Comparison of ENCODE assay signal across 21 mouse cellular contexts in genomic region chr15:80026689-80027353, GRCm38 (mm10). TPM values are rescaled to one million over a fixed set of nuclear protein-coding genes. Genes with fewer than 3 reads are reported as not detected.
DNase-seq lines count a peak whose midpoint lies in the region; ATAC-seq and TF ChIP-seq lines count a peak whose summit lies in the region.
"Had no signal": no experiment of that assay in that cellular context is flagged by ENCODE, and none has a peak within 500 bp of the region (broad histone marks: within the 10 kb centered on the region; RNA-seq: fewer than 3 reads in every experiment).

No protein-coding gene starts in this region.

- H3K4me2 ChIP-seq in hindbrain, embryonic 16.5 days (ENCODE audit: low read length) = no peak overlapping the region
- no peak overlapping the region for H3K4me2 ChIP-seq in hindbrain, embryonic 14.5 days (replicated peaks)
- H3K4me2 ChIP-seq: embryonic facial prominence, embryonic 15.5 days; forebrain, embryonic 12.5 days; heart, embryonic 13.5 days; hindbrain, embryonic 12.5 days; liver, embryonic 11.5 days; lung, embryonic 14.5 days; midbrain, embryonic 15.5 days had no signal

- ATAC-seq in hindbrain, embryonic 16.5 days = 0 out of 2 replicates have a peak, but pooled peaks have one; percentile 20
- no peak; the same call in 1 of the 2 replicates for ATAC-seq in hindbrain, embryonic 14.5 days (ENCODE audit: low FRiP score)
- ATAC-seq: midbrain, embryonic 15.5 days had no signal

- H3K4me1 ChIP-seq in hindbrain, embryonic 16.5 days (ENCODE audit: control insufficient read depth, insufficient read depth, low read depth, low read length) = peaks cover 11% of the 10 kb centered on the region
- peaks cover 8% of the 10 kb centered on the region; the same call in 1 of the 2 replicates for H3K4me1 ChIP-seq in hindbrain, embryonic 14.5 days (replicated peaks; ENCODE audit: control insufficient read depth, insufficient read depth, low read length)
- H3K4me1 ChIP-seq in testis, adult 2 months (ENCODE audit: control insufficient read depth, insufficient read depth, low read length) = peaks cover 16% of the 10 kb centered on the region

- no peaks in the 10 kb centered on the region for H3K27me3 ChIP-seq in hindbrain, embryonic 16.5 days (replicated peaks; ENCODE audit: control insufficient read depth, insufficient read depth, low read length)
- H3K27me3 ChIP-seq in hindbrain, embryonic 14.5 days (ENCODE audit: control insufficient read depth, insufficient read depth, low read length) = no peaks in the 10 kb centered on the region
- H3K27me3 ChIP-seq in testis, adult 2 months (ENCODE audit: control insufficient read depth, insufficient read depth, low read length) = no peaks in the 10 kb centered on the region
- H3K27me3 ChIP-seq: embryonic facial prominence, embryonic 15.5 days; forebrain, embryonic 12.5 days; heart, embryonic 13.5 days; midbrain, embryonic 15.5 days had no signal

- peak overlapping the region; percentile 98 for H3K27ac ChIP-seq in gastrocnemius, adult 2 months
- no peak overlapping the region for H3K27ac ChIP-seq in hindbrain, embryonic 16.5 days (ENCODE audit: low read depth, low read length)
- H3K27ac ChIP-seq in hindbrain, embryonic 14.5 days = no peak overlapping the region
- no peak overlapping the region for H3K27ac ChIP-seq in testis, adult 2 months (ENCODE audit: control insufficient read depth, insufficient read depth, low read depth, low read length)
- H3K27ac ChIP-seq: embryonic facial prominence, embryonic 15.5 days; forebrain, embryonic 12.5 days; hindbrain, embryonic 12.5 days; limb, embryonic 10.5 days; midbrain, embryonic 15.5 days had no signal

- H3K4me3 ChIP-seq in gastrocnemius, adult 2 months = no peak overlapping the region
- H3K4me3 ChIP-seq in hindbrain, embryonic 16.5 days (ENCODE audit: low read length) = no peak overlapping the region
- H3K4me3 ChIP-seq in hindbrain, embryonic 14.5 days (replicated peaks; ENCODE audit: low read length) = no peak overlapping the region
- peak overlapping the region; percentile 66; the same call in 1 of the 2 replicates for H3K4me3 ChIP-seq in testis, adult 2 months (ENCODE audit: control insufficient read depth, low read depth, low read length)
- H3K4me3 ChIP-seq: embryonic facial prominence, embryonic 15.5 days; forebrain, embryonic 12.5 days; heart, embryonic 13.5 days; hindbrain, embryonic 12.5 days; limb, embryonic 10.5 days; midbrain, embryonic 15.5 days had no signal

- H3K9me3 ChIP-seq in hindbrain, embryonic 16.5 days (ENCODE audit: control insufficient read depth, low read length) = no peaks in the 10 kb centered on the region
- no peaks in the 10 kb centered on the region for H3K9me3 ChIP-seq in hindbrain, embryonic 14.5 days (ENCODE audit: control insufficient read depth, low read length)
- H3K9me3 ChIP-seq: embryonic facial prominence, embryonic 15.5 days; hindbrain, embryonic 12.5 days; limb, embryonic 10.5 days; midbrain, embryonic 15.5 days had no signal

- intact Hi-C loops in gastrocnemius, adult 2 months (cut with DNase I) = no loop called here

- no peak for TF ChIP-seq CTCF in gastrocnemius, adult 2 months (IDR thresholded peaks at IDR 0.05)
- TF ChIP-seq CTCF in testis, adult 2 months (IDR thresholded peaks at IDR 0.05; ENCODE audit: control insufficient read depth, insufficient read depth, insufficient replicate concordance, low read depth, low read length) = no peak

- TF ChIP-seq POLR2A in testis, adult 2 months (IDR thresholded peaks at IDR 0.05; ENCODE audit: control insufficient read depth, low read depth, low read length) = no peak

- no peak overlapping the region for H3K9ac ChIP-seq in hindbrain, embryonic 16.5 days (ENCODE audit: low read depth, low read length)
- H3K9ac ChIP-seq in hindbrain, embryonic 14.5 days = no peak overlapping the region
- H3K9ac ChIP-seq: embryonic facial prominence, embryonic 15.5 days; forebrain, embryonic 12.5 days; heart, embryonic 13.5 days; hindbrain, embryonic 12.5 days; lung, embryonic 14.5 days; midbrain, embryonic 15.5 days had no signal

- DNase-seq in gastrocnemius, adult 2 months = peak; percentile 55
- no peak for DNase-seq in gastrocnemius, adult 8-10 months (ENCODE audit: low spot score in 2 of 2)
- DNase-seq in hindbrain, embryonic 14.5 days (ENCODE audit: low spot score) = no peak
- no peak for DNase-seq in testis, postnatal 10 days (ENCODE audit: low spot score)
- DNase-seq in adrenal gland, adult 8-10 months = no peak
- no peak for DNase-seq in thymus, postnatal 0 days (ENCODE audit: low spot score)
- DNase-seq: cerebellum, adult 11 months; embryo, embryonic 11 days; lung, embryonic 14.5 days; right cerebral cortex, adult 18-20 months; thymus, adult 18-20 months had no signal

- 66% methylated on average over 14 of the region's 14 CpGs for WGBS in hindbrain, embryonic 16.5 days
- 77% methylated on average over 14 of the region's 14 CpGs for WGBS in hindbrain, embryonic 14.5 days

- no peaks in the 10 kb centered on the region for H3K36me3 ChIP-seq in hindbrain, embryonic 16.5 days (ENCODE audit: control insufficient read depth, insufficient read depth, low read length)
- H3K36me3 ChIP-seq in hindbrain, embryonic 14.5 days (replicated peaks; ENCODE audit: control insufficient read depth, insufficient read depth) = no peaks in the 10 kb centered on the region
- no peaks in the 10 kb centered on the region for H3K36me3 ChIP-seq in testis, adult 2 months (ENCODE audit: control insufficient read depth, insufficient read depth, low read length)
- H3K36me3 ChIP-seq: embryonic facial prominence, embryonic 15.5 days; forebrain, embryonic 12.5 days; heart, embryonic 13.5 days; hindbrain, embryonic 12.5 days; limb, embryonic 10.5 days; midbrain, embryonic 15.5 days had no signal

RNA-seq across cellular contexts. Expression of gene Pdgfb, which starts 12.0 kb away (rescaled TPM):
- total RNA-seq in gastrocnemius, adult 2 months (2021) = 10 to 100 TPM; 14.3 to 17.3 TPM
- 10 to 100 TPM in 3 of 4 experiments, 1 to 10 TPM in 1; 8.3 to 16.9 (median 12.9) TPM for total RNA-seq in gastrocnemius, adult 8-10 months (2022)
- polyA plus RNA-seq in hindbrain, embryonic 16.5 days (2015; fragmentation: Nextera tagmentation; extraction: Ambion mirVana) = 6.7 and 8.0 TPM in 2 replicates
- 7.3 and 7.5 TPM in 2 replicates for polyA plus RNA-seq in hindbrain, embryonic 14.5 days (2014; fragmentation: Nextera tagmentation; extraction: Ambion mirVana)
- 1.6 and 1.9 TPM in 2 replicates for polyA plus RNA-seq in testis, adult 2 months (2012; rRNA removed)
- 10 to 100 TPM; 42.7 to 52.9 (median 43.2) TPM for total RNA-seq in adrenal gland, adult 8-10 months (2022)
- polyA plus RNA-seq in thymus, postnatal 0 days (2015; fragmentation: Nextera tagmentation; extraction: Ambion mirVana) = 2.2 and 2.7 TPM in 2 replicates
- total RNA-seq: megakaryocyte progenitor cell, adult 5-6 weeks had no signal

RNA-seq across cellular contexts. Expression of gene Cbx7, which starts 55.9 kb away (rescaled TPM):
- total RNA-seq in gastrocnemius, adult 2 months (2021) = 10 to 100 TPM; 18.9 to 19.6 TPM
- 10 to 100 TPM; 19.1 to 26.4 (median 20.8) TPM for total RNA-seq in gastrocnemius, adult 8-10 months (2022)
- 4.7 and 5.2 TPM in 2 replicates for polyA plus RNA-seq in hindbrain, embryonic 16.5 days (2015; fragmentation: Nextera tagmentation; extraction: Ambion mirVana)
- polyA plus RNA-seq in hindbrain, embryonic 14.5 days (2014; fragmentation: Nextera tagmentation; extraction: Ambion mirVana) = 3.2 and 4.0 TPM in 2 replicates
- 44.0 and 47.8 TPM in 2 replicates for polyA plus RNA-seq in testis, adult 2 months (2012; rRNA removed)
- total RNA-seq in adrenal gland, adult 8-10 months (2022) = 10 to 100 TPM; 27.5 to 51.1 (median 40.9) TPM
- 8.3 and 10.1 TPM in 2 replicates for polyA plus RNA-seq in thymus, postnatal 0 days (2015; fragmentation: Nextera tagmentation; extraction: Ambion mirVana)
